Mouse (Mus musculus): ENCODE measurements around the gene Clcc1.

GRCm38 (mm10) chr3:108701256-108701655, 47.5 kb downstream of the Clcc1 start:
- TF ChIP-seq USF1 (IDR thresholded peaks at IDR 0.05; ENCODE audit: low read depth, low read length) (no peak), POLR2A (IDR thresholded peaks at IDR 0.05; ENCODE audit: control insufficient read depth in 1 of 2, insufficient read depth in 1 of 2, low read depth in 1 of 2, low read length in 2 of 2, poor library complexity in 1 of 2) (no peak), CHD2 (IDR thresholded peaks at IDR 0.05; ENCODE audit: low read length) (no peak), ZNF384 (IDR thresholded peaks at IDR 0.05; ENCODE audit: low read depth, low read length) (no peak), CTCF (IDR thresholded peaks at IDR 0.05 in 2 of 3, conservative IDR thresholded peaks at IDR 0.05 in 1 of 3; ENCODE audit: control insufficient read depth in 1 of 3, insufficient read depth in 1 of 3, low read depth in 2 of 3, low read length in 3 of 3, poor library complexity in 1 of 3, severe bottlenecking in 1 of 3) (peak in 2 of 3 experiments; percentile 31 to 88; a peak in 3 of 6 replicates), TCF12 (IDR thresholded peaks at IDR 0.05; ENCODE audit: low read depth, low read length) (no peak), EP300 (IDR thresholded peaks at IDR 0.05; ENCODE audit: low read depth in 1 of 2, low read length in 2 of 2) (no peak), ZC3H11A (IDR thresholded peaks at IDR 0.05; ENCODE audit: low read depth, low read length) (peak; percentile 86)

Data from MEL (cell line).